Mouse (Mus musculus) stomach, postnatal 0 days (tissue): ENCODE data around the gene Igfbp5.

ENCODE experiments used
- CTCF ChIP-seq: IDR thresholded peaks from 2 replicates; pipeline ENCODE4 v1.5.1; 2016; ENCODE audit warnings: antibody characterized with exemption, low read depth, mild to moderate bottlenecking, moderate library complexity
- EP300 ChIP-seq: optimal IDR thresholded peaks from 2 replicates; pipeline ENCODE3; 2016; ENCODE audit warnings: antibody characterized with exemption

DNA sequence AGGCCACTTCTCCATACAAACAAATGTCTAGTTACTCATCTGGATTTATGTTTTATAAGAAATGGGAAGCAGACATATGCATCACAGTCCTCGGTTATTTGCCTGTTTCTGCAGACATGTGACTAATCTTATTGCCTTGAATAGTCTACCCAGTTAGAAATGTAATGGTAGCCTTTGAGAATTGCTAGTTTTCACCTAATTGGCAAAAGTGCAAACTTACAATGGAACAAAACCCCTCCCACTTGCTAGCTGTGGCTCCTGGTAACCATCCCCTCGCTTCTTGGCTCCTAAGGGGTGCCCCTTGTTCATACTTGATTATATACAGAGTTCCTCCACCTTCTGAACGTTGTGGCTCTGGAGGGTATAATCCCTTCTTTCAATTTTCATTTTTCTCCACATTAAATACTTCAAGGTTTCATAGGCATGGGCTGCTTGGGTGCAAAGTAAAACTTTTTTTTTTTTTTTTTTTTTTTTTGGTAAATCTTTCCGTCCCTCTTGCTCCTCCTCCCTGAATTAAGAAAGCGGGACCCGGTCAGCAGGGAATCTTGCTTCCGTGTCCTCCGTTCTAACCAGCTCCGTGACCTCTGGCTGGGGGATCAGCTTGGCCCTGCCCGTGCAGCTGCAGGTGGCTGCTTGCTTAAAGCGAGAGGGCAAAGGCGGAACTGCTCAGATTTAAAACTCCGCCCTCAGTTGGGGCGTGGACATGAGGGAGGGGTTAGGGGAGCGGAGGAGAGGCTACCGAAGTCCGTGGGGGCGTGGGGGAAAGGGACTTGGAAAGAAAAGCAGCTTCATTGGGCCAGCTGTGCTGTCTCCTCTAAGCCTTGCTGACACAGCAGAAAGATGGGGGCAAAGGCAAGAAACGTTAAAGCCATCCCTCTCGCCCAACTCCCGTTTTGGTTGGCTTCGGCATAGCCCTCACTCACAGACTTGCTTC lies 4.7 kb downstream of the Igfbp5 start:
- no peak for TF ChIP-seq EP300
- no peak for TF ChIP-seq CTCF
